Mouse (Mus musculus) cerebellum, adult 11 months (tissue): ENCODE data around the gene Mboat1.
A peak's percentile ranks its signal among the peaks of the same experiment; 100 is the strongest.

Experiments used
- DNase-seq: peaks from one replicate; pipeline ENCODE4 v3.0.0; 2022

Gene Mboat1

DNA sequence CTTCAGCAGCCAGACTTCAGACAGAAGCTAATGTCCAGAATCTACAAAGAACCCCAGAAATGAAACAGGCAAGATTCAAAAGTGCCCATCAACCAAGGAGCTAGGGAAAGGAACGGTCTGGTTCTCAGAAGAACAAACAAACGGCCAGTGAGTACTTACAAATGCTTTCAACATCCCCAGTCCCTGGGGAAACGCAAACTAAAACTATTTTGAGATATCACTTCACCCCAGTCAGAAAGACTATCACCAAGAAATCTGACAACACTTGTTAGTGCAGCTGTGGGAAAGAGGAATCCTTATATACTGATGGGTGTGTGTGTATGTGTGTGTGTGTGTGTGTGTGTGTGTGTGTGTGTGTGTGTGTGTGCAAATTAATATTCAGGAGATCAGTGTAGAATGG, 116.4 kb downstream of the Mboat1 start:
- DNase-seq = no peak

DNA sequence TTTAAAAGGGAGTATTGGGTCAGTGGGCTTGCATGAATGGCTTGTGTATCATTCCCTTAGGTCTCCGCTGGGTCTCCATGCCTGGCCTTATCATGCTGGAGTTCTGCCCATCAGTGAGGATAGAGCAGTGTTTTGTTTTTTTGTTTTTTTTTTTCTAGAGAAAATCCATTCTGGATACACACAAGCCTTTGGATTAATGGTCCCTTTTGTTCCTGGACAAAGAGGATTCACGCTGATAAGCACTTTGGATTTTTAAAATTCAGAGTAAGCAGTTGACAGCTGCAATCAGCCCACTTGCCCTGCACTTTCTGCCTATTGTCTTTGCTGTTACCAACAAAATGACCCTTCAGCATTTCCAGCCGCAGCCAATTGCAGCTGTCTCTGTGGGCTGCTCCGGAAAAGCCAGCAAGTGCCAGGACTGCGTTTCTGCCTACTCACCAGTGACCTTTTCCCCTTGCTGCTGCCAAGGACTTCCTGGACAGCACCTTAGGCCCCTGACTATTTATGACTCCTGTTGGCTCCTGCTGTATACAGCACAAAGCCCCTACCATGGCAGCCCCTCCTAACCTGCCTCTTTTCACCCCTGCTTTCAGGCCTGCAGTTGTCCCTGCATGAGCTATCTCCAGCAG, 117.5 kb downstream of the Mboat1 start:
- no peak for DNase-seq

GRCm38 (mm10) chr13:30254421-30254820, 118.1 kb downstream of the Mboat1 start:
- no peak for DNase-seq

GRCm38 (mm10) chr13:30258802-30259201, 122.5 kb downstream of the Mboat1 start:
- DNase-seq = no peak

DNA sequence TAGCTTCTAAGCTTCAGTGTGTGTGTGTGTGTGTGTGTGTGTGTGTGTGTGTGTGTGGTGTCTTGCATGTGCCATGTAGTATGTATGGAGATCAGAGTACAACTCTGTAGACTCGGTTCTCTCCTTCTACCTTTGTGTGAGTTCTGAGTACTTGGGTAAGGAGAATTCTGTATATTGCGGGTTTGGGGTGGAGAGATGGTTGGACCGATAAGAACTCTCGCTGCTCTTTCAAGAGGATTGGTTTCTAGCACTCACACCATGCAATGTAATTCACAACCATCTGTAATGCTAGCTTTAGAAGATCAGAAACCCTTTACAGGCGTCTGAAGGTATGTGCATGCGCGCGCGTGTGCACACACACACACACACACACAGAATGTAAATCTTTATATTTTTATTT, 123.0 kb downstream of the Mboat1 start:
- DNase-seq = no peak

DNA sequence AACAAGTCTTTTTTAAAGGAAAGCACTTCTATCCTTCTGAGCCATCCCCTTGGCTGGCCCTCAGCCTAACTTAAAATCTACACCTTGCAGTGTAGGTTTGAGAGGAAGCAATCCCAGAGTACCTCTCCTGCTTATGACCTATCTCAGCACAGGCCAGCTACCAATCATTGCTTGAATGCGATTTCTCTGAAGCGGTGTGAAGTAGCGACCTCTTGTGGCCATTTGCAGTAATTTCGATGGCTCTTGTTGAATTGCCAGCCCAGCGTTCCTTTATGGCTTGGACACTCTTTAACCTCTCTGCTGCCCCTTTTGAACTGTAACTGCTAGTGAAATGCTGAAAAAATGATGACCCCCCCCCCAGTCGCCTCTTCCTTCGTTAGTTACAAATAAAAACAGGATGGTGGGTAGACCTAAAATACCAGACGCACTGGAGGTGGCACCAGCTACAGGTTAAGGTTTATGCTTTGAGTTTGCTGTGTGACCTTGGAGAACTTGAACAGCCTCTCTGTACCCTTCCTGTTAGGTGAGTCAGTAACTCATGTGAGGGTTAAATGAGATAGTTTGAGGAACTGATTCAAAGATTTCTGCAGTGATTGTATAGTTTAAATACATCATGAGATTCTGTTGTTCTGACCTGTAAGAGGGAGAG, 123.7 kb downstream of the Mboat1 start:
- DNase-seq = peak; percentile 40

DNA sequence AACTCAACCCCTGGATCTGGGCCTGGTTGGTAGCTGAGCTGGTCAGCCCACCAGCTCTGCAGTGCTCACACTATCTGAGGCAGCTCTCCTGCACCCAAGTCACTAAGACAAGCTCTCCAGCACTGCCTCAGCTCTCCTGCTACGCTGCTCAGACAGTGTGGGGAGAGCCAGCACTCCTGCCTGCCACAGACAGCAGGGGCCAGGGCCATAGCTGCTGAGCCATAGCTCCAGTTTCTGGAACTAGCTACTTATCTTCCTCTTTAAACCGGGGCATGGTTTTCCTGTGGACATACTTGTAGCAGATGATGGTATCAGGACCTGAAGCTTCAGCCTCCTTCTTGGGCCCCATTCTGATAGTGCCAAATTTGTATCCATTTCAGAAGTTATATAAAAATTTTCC, 127.4 kb downstream of the Mboat1 start:
- DNase-seq = no peak

GRCm38 (mm10) chr13:30264303-30264702, 128.0 kb downstream of the Mboat1 start:
- no peak for DNase-seq

GRCm38 (mm10) chr13:30264765-30265164, 128.5 kb downstream of the Mboat1 start:
- no peak for DNase-seq

GRCm38 (mm10) chr13:30266036-30266435, 129.7 kb downstream of the Mboat1 start:
- DNase-seq = no peak

- no peak for DNase-seq
Measured at GRCm38 (mm10) chr13:30272040-30272686, 135.9 kb downstream of the Mboat1 start.
